ENCODE assay signal across 8 mouse cellular contexts in the genomic region with DNA sequence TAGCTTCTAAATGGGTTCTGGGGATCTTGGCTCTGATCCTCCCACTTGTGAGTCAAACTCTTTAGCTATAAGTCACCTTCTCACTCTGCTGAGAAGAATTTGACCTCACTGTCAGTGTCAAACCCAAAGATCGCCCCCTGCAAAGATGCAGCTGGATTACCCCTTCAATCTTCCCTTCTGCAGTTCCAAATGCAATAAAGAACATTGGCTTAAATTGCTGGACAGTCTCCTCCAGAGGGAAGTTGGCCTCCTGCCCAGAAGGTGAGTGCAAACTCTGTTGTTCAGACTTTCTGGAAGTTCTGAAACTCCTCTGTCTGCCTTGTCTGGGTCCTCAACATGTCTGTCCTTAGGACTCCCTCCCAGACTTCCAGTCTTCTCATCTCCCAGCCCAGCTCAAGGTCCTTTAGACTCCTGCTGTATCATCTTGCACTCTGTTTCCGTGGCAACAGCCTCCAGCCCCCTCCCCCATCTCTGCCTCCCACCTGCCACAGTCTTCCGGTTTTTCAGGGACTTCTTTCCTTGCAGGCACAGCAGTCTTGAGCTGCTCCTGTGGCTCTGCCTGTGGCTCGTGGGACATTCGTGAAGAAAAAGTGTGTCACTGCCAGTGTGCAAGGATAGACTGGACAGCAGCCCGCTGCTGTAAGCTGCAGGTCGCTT. TPM values are rescaled to one million over a fixed set of nuclear protein-coding genes. Genes with fewer than 3 reads are reported as not detected.
DNase-seq lines count a peak whose midpoint lies in the region; ATAC-seq and TF ChIP-seq lines count a peak whose summit lies in the region.

No protein-coding gene starts in this region.

- peak overlapping the region; percentile 5; the same call in 1 of the 2 replicates for H3K4me2 ChIP-seq in forebrain, postnatal 0 days (ENCODE audit: low read depth)

- no peak for TF ChIP-seq CTCF in forebrain, postnatal 0 days (IDR thresholded peaks at IDR 0.05; ENCODE audit: low read depth)

- no peak overlapping the region for H3K4me3 ChIP-seq in forebrain, postnatal 0 days (ENCODE audit: low read depth, low read length)
- H3K4me3 ChIP-seq in midbrain, embryonic 10.5 days: peak overlapping the region; percentile 30; the same call in 1 of the 2 replicates

- H3K9ac ChIP-seq in forebrain, postnatal 0 days: no peak overlapping the region

- no peaks in the 10 kb centered on the region for H3K36me3 ChIP-seq in forebrain, postnatal 0 days (ENCODE audit: insufficient read depth)
- no peaks in the 10 kb centered on the region for H3K36me3 ChIP-seq in midbrain, embryonic 10.5 days

- peak; percentile 12 for DNase-seq in ovary, postnatal 14 days (ENCODE audit: low spot score)
- DNase-seq in ovary, postnatal 10 days (ENCODE audit: low spot score): no peak
- DNase-seq in forebrain, postnatal 0 days: peak; percentile 37
- peak; percentile 53 for DNase-seq in midbrain, embryonic 10.5 days (ENCODE audit: low spot score)
- no peak for DNase-seq in layer of hippocampus, adult 9-11 months
- DNase-seq in adrenal gland, postnatal 4 days (ENCODE audit: low spot score in 2 of 2): no peak
- no peak for DNase-seq in thymus, postnatal 10 days (ENCODE audit: low spot score in 2 of 2)
- no peak for DNase-seq in B cell, adult 2 months

- H3K9me3 ChIP-seq in forebrain, postnatal 0 days (ENCODE audit: low read length): no peaks in the 10 kb centered on the region
- H3K9me3 ChIP-seq in midbrain, embryonic 10.5 days (replicated peaks): no peaks in the 10 kb centered on the region

- H3K4me1 ChIP-seq in forebrain, postnatal 0 days (ENCODE audit: insufficient read depth): no peaks in the 10 kb centered on the region
- peaks cover 11% of the 10 kb centered on the region for H3K4me1 ChIP-seq in midbrain, embryonic 10.5 days

- H3K27me3 ChIP-seq in forebrain, postnatal 0 days (ENCODE audit: insufficient read depth, low read length): no peaks in the 10 kb centered on the region
- H3K27me3 ChIP-seq in midbrain, embryonic 10.5 days (ENCODE audit: low read depth, poor library complexity, severe bottlenecking): no peaks in the 10 kb centered on the region

- no peak overlapping the region for H3K27ac ChIP-seq in forebrain, postnatal 0 days (ENCODE audit: low read depth, low read length)
- peak overlapping the region; percentile 19; the same call in 1 of the 2 replicates for H3K27ac ChIP-seq in midbrain, embryonic 10.5 days (replicated peaks)

- peak; percentile 61 for ATAC-seq in forebrain, postnatal 0 days

- 18% methylated on average over 7 of the region's 7 CpGs for whole genome bisulfite sequencing in forebrain, postnatal 0 days
- WGBS in midbrain, embryonic 10.5 days: 25% methylated on average over 7 of the region's 7 CpGs

RNA-seq across cellular contexts. Expression of gene Retn, which starts 1.3 kb away (rescaled TPM):
- total RNA-seq in forebrain, postnatal 0 days (2014; rRNA removed): 0.38 and 1.7 TPM in 2 replicates
- polyA plus RNA-seq in forebrain, postnatal 0 days (2015; fragmentation: Nextera tagmentation; extraction: Ambion mirVana): 0.42 and 0.44 TPM in 2 replicates
- 0.20 and 0.21 TPM in 2 replicates for polyA plus RNA-seq in midbrain, embryonic 10.5 days (2016; fragmentation: Nextera tagmentation; extraction: Ambion mirVana)
- 1 to 10 TPM; 1.3 to 1.7 TPM for total RNA-seq in adrenal gland, postnatal 4 days (2021)

RNA-seq across cellular contexts. Expression of gene Mcemp1, which starts 8.7 kb away (rescaled TPM):
- 0.19 TPM in 1 of 2 replicates, not detected in the other for total RNA-seq in forebrain, postnatal 0 days (2014; rRNA removed)
- 0.30 and 0.40 TPM in 2 replicates for polyA plus RNA-seq in forebrain, postnatal 0 days (2015; fragmentation: Nextera tagmentation; extraction: Ambion mirVana)
- 0.07 and 0.15 TPM in 2 replicates for polyA plus RNA-seq in midbrain, embryonic 10.5 days (2016; fragmentation: Nextera tagmentation; extraction: Ambion mirVana)
- 1 to 10 TPM; 1.1 to 1.2 TPM for total RNA-seq in adrenal gland, postnatal 4 days (2021)

RNA-seq across cellular contexts. Expression of gene Fcor, which starts 15.3 kb away (rescaled TPM):
- 9.8 and 13.7 TPM in 2 replicates for total RNA-seq in forebrain, postnatal 0 days (2014; rRNA removed)
- 21.0 and 22.2 TPM in 2 replicates for polyA plus RNA-seq in forebrain, postnatal 0 days (2015; fragmentation: Nextera tagmentation; extraction: Ambion mirVana)
- 9.2 and 10.0 TPM in 2 replicates for polyA plus RNA-seq in midbrain, embryonic 10.5 days (2016; fragmentation: Nextera tagmentation; extraction: Ambion mirVana)
- total RNA-seq in adrenal gland, postnatal 4 days (2021): 10 to 100 TPM; 14.8 to 14.9 TPM

RNA-seq across cellular contexts. Expression of gene Trappc5, which starts 19.2 kb away (rescaled TPM):
- total RNA-seq in forebrain, postnatal 0 days (2014; rRNA removed): 70.5 and 72.7 TPM in 2 replicates
- polyA plus RNA-seq in forebrain, postnatal 0 days (2015; fragmentation: Nextera tagmentation; extraction: Ambion mirVana): 61.2 and 68.5 TPM in 2 replicates
- polyA plus RNA-seq in midbrain, embryonic 10.5 days (2016; fragmentation: Nextera tagmentation; extraction: Ambion mirVana): 47.2 and 48.8 TPM in 2 replicates
- total RNA-seq in adrenal gland, postnatal 4 days (2021): 10 to 100 TPM; 21.7 to 23.8 TPM

RNA-seq across cellular contexts. Expression of gene Stxbp2, which starts 26.1 kb away (rescaled TPM):
- total RNA-seq in forebrain, postnatal 0 days (2014; rRNA removed): 33.9 and 43.8 TPM in 2 replicates
- 35.5 and 44.7 TPM in 2 replicates for polyA plus RNA-seq in forebrain, postnatal 0 days (2015; fragmentation: Nextera tagmentation; extraction: Ambion mirVana)
- 30.3 and 35.4 TPM in 2 replicates for polyA plus RNA-seq in midbrain, embryonic 10.5 days (2016; fragmentation: Nextera tagmentation; extraction: Ambion mirVana)
- total RNA-seq in adrenal gland, postnatal 4 days (2021): 100 to 1,000 TPM; 107 to 136 TPM

Comparison
In these comparisons a context has a peak if more than half of its experiments do, and no peak if none do; other contexts are left out.
1. DNase-seq: peak in ovary, postnatal 14 days (single experiment), forebrain, postnatal 0 days (single experiment) and midbrain, embryonic 10.5 days (single experiment); none in ovary, postnatal 10 days (single experiment), layer of hippocampus, adult 9-11 months (single experiment), adrenal gland, postnatal 4 days (0 of 2), thymus, postnatal 10 days (0 of 2) and B cell, adult 2 months (0 of 2).